Mouse (Mus musculus) G1E-ER4 (cell line): Measurements from ENCODE around the gene Vmn2r53. TPM values are rescaled to one million over a fixed set of nuclear protein-coding genes. Genes with fewer than 3 reads are reported as not detected.
"Not testable (repeated sequence)": the region's sequence is repeated elsewhere in the genome, so short reads cannot be mapped to it uniquely, and the experiment has no call there.

Experiments used
- GATA1 ChIP-seq: IDR thresholded peaks from one replicate; pipeline ENCODE4 v1.8.0; 2012; ENCODE audit warnings: low read length, inconsistent platforms
- polyA plus RNA-seq: library from polyadenylated mRNA; stranded (reverse); fragments of >175 nt; gene quantifications from 2 replicates; pipeline ENCODE4 v1.2.3, GENCODE M21; 2012

Gene Vmn2r53
- not detected in 2 replicates for polyA plus RNA-seq

DNA sequence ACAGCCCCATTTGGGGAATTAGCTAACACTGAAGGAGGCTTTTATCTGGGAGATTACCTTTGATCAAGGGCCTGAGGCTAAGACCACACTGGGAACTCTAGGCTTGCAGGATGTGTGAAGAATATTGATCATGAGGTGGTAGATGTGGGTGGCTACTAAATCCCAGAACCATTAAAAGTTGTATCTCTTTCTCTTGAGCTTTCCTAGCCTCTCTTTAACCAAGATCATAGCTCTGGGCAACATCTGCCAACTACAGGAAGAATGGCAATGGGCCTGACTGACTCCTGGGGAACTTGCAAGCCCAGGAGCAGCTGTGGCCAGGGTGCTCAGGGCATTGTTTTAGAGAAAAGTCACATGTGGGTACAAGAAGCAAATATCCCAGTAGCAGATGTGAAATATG lies at the start of gene Vmn2r53:
Gene Vmn2r53 (minus strand): TSS at position 101 of the 400 bp plus-strand sequence.
- no peak for TF ChIP-seq GATA1

DNA sequence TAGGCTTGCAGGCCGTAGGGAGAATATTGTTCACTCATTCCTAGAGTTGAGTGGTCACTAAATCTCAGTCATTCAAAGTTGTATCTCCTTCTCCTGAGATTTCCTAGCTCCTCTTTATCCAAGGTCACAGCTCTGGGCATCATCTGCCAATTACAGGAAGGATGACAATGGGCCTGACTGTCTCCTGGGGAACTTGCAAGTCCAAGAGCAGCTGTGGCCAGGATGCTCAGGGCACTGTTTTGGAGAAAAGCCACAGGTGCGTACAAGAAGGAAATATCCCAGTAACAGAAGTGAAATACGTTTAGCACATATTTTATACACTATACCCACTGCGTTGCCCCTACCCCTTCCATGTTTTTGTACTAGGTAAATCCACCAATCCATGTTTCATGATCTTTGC lies 31.6 kb upstream of the Vmn2r53 start, which contains the start of gene Vmn2r54:
Gene Vmn2r54 (minus strand): TSS at position 101 of the 400 bp plus-strand sequence.
- TF ChIP-seq GATA1 = not testable (repeated sequence)

Other genes starting within 250 kb of the Vmn2r53 start
- not detected in 2 replicates for gene Vmn1r84, start 239.5 kb downstream of the Vmn2r53 start, polyA plus RNA-seq
- gene Zfp551, start 186.0 kb downstream of the Vmn2r53 start, polyA plus RNA-seq = 0.15 and 0.28 TPM in 2 replicates
- gene Zfp606, start 130.5 kb downstream of the Vmn2r53 start, polyA plus RNA-seq = 3.8 and 4.5 TPM in 2 replicates
- not detected in 2 replicates for gene 2900092C05Rik, start 96.3 kb downstream of the Vmn2r53 start, polyA plus RNA-seq
- not detected in 2 replicates for gene Vmn2r54, start 31.5 kb upstream of the Vmn2r53 start, polyA plus RNA-seq
- gene Vmn2r55, start 76.2 kb upstream of the Vmn2r53 start, polyA plus RNA-seq = not detected in 2 replicates
- not detected in 2 replicates for gene Vmn2r56, start 126.2 kb upstream of the Vmn2r53 start, polyA plus RNA-seq
- not detected in 2 replicates for gene Zscan18, start 194.8 kb upstream of the Vmn2r53 start, polyA plus RNA-seq
- 0.21 and 0.25 TPM in 2 replicates for gene Zfp329, start 210.1 kb upstream of the Vmn2r53 start, polyA plus RNA-seq
- 2.3 and 3.0 TPM in 2 replicates for gene Zfp110, start 226.0 kb upstream of the Vmn2r53 start, polyA plus RNA-seq